ENCODE assay signal across 10 mouse cellular contexts in genomic region chr3:95686492-95687167, GRCm38 (mm10). TPM values are rescaled to one million over a fixed set of nuclear protein-coding genes. Genes with fewer than 3 reads are reported as not detected.
A peak's percentile ranks its signal among the peaks of the same experiment; 100 is the strongest.
DNase-seq lines count a peak whose midpoint lies in the region; ATAC-seq and TF ChIP-seq lines count a peak whose summit lies in the region.
"Had no signal": no experiment of that assay in that cellular context is flagged by ENCODE, and none has a peak within 500 bp of the region (broad histone marks: within the 10 kb centered on the region; RNA-seq: fewer than 3 reads in every experiment).

No protein-coding gene starts in this region.

- H3K4me1 ChIP-seq in kidney, postnatal 0 days (replicated peaks; ENCODE audit: insufficient read depth, low read length): peaks cover 37% of the 10 kb centered on the region
- H3K4me1 ChIP-seq in forebrain, embryonic 12.5 days: peaks cover 18% of the 10 kb centered on the region
- peaks cover 13% of the 10 kb centered on the region for H3K4me1 ChIP-seq in hindbrain, embryonic 14.5 days (replicated peaks; ENCODE audit: control insufficient read depth, insufficient read depth, low read length)
- H3K4me1 ChIP-seq in midbrain, embryonic 15.5 days: peaks cover 15% of the 10 kb centered on the region

- WGBS in kidney, postnatal 0 days: 32% methylated on average over 10 of the region's 10 CpGs
- 40% methylated on average over 9 of the region's 10 CpGs for WGBS in forebrain, embryonic 12.5 days
- WGBS in hindbrain, embryonic 14.5 days: 54% methylated on average over 8 of the region's 10 CpGs
- 44% methylated on average over 10 of the region's 10 CpGs for WGBS in midbrain, embryonic 15.5 days

- no peaks in the 10 kb centered on the region for H3K9me3 ChIP-seq in kidney, postnatal 0 days (replicated peaks; ENCODE audit: low read length)
- no peaks in the 10 kb centered on the region for H3K9me3 ChIP-seq in forebrain, embryonic 12.5 days
- no peaks in the 10 kb centered on the region for H3K9me3 ChIP-seq in hindbrain, embryonic 14.5 days (ENCODE audit: control insufficient read depth, low read length)
- no peaks in the 10 kb centered on the region for H3K9me3 ChIP-seq in midbrain, embryonic 15.5 days
- H3K9me3 ChIP-seq: G1E had no signal

- H3K9ac ChIP-seq in kidney, postnatal 0 days (ENCODE audit: low read depth, low read length): 0 out of 2 replicates have a peak overlapping the region, but pooled peaks have one; percentile 54
- H3K9ac ChIP-seq in forebrain, embryonic 12.5 days: no peak overlapping the region
- no peak overlapping the region for H3K9ac ChIP-seq in hindbrain, embryonic 14.5 days
- no peak overlapping the region for H3K9ac ChIP-seq in midbrain, embryonic 15.5 days

- no peak for ATAC-seq in kidney, postnatal 0 days (replicated peaks; ENCODE audit: low FRiP score, low read depth)
- ATAC-seq in forebrain, embryonic 12.5 days (ENCODE audit: low FRiP score): no peak
- 0 out of 2 replicates have a peak, but pooled peaks have one; percentile 7 for ATAC-seq in hindbrain, embryonic 14.5 days (ENCODE audit: low FRiP score)
- ATAC-seq in midbrain, embryonic 15.5 days (replicated peaks): 0 out of 2 replicates have a peak, but pooled peaks have one; percentile 2

- H3K4me3 ChIP-seq in kidney, postnatal 0 days (replicated peaks; ENCODE audit: low read depth, low read length): peak overlapping the region; percentile 42; the same call in 1 of the 2 replicates
- no peak overlapping the region for H3K4me3 ChIP-seq in forebrain, embryonic 12.5 days (replicated peaks)
- no peak overlapping the region for H3K4me3 ChIP-seq in hindbrain, embryonic 14.5 days (replicated peaks; ENCODE audit: low read length)
- H3K4me3 ChIP-seq in midbrain, embryonic 15.5 days: no peak overlapping the region

- DNase-seq in kidney, postnatal 0 days (ENCODE audit: low spot score): no peak
- DNase-seq in kidney, adult 11 months: no peak
- no peak for DNase-seq in hindbrain, embryonic 14.5 days (ENCODE audit: low spot score)
- DNase-seq in layer of hippocampus, postnatal 36 days: no peak
- no peak for DNase-seq in left cerebral cortex, adult 8-10 months (ENCODE audit: low spot score in 2 of 2)
- no peak for DNase-seq in layer of hippocampus, postnatal 14 days (ENCODE audit: low spot score in 2 of 2)

- H3K27ac ChIP-seq in kidney, postnatal 0 days: peak overlapping the region; percentile 87; the same call in 1 of the 2 replicates
- no peak overlapping the region for H3K27ac ChIP-seq in forebrain, embryonic 12.5 days
- H3K27ac ChIP-seq in hindbrain, embryonic 14.5 days: no peak overlapping the region
- no peak overlapping the region for H3K27ac ChIP-seq in midbrain, embryonic 15.5 days

- no peaks in the 10 kb centered on the region for H3K27me3 ChIP-seq in kidney, postnatal 0 days (ENCODE audit: insufficient read depth, low read length)
- peaks cover 16% of the 10 kb centered on the region for H3K27me3 ChIP-seq in forebrain, embryonic 12.5 days
- no peaks in the 10 kb centered on the region for H3K27me3 ChIP-seq in hindbrain, embryonic 14.5 days (ENCODE audit: control insufficient read depth, insufficient read depth, low read length)
- no peaks in the 10 kb centered on the region for H3K27me3 ChIP-seq in midbrain, embryonic 15.5 days (replicated peaks)

- TF ChIP-seq CTCF in kidney, postnatal 0 days (IDR thresholded peaks at IDR 0.05; ENCODE audit: low read depth): no peak

- H3K36me3 ChIP-seq in kidney, postnatal 0 days (ENCODE audit: insufficient read depth, low read length): no peaks in the 10 kb centered on the region
- no peaks in the 10 kb centered on the region for H3K36me3 ChIP-seq in forebrain, embryonic 12.5 days (replicated peaks)
- H3K36me3 ChIP-seq in hindbrain, embryonic 14.5 days (replicated peaks; ENCODE audit: control insufficient read depth, insufficient read depth): no peaks in the 10 kb centered on the region
- no peaks in the 10 kb centered on the region for H3K36me3 ChIP-seq in midbrain, embryonic 15.5 days (replicated peaks)

- H3K4me2 ChIP-seq in kidney, postnatal 0 days (ENCODE audit: low read length): peak overlapping the region; percentile 86
- H3K4me2 ChIP-seq in forebrain, embryonic 12.5 days: peak overlapping the region; percentile 75
- H3K4me2 ChIP-seq in hindbrain, embryonic 14.5 days (replicated peaks): no peak overlapping the region
- 0 out of 2 replicates have a peak overlapping the region, but pooled peaks have one; percentile 87 for H3K4me2 ChIP-seq in midbrain, embryonic 15.5 days

RNA-seq across cellular contexts. Expression of gene Adamtsl4, which starts 1.1 kb away (rescaled TPM):
- 3.6 TPM in 2 replicates for polyA plus RNA-seq in kidney, postnatal 0 days (2015; fragmentation: Nextera tagmentation; extraction: Ambion mirVana)
- 0.65 and 1.1 TPM in 2 replicates for polyA plus RNA-seq in forebrain, embryonic 12.5 days (2016; fragmentation: Nextera tagmentation; extraction: Ambion mirVana)
- 0.35 and 1.3 TPM in 2 replicates for polyA plus RNA-seq in hindbrain, embryonic 14.5 days (2014; fragmentation: Nextera tagmentation; extraction: Ambion mirVana)
- polyA plus RNA-seq in midbrain, embryonic 15.5 days (2015; fragmentation: Nextera tagmentation; extraction: Ambion mirVana): 1.0 TPM in 2 replicates
- total RNA-seq in layer of hippocampus, postnatal 36 days (2021): 1 to 10 TPM; 5.0 to 5.1 TPM
- 10 to 100 TPM in 3 of 4 experiments, 1 to 10 TPM in 1; 9.4 to 12.9 (median 11.4) TPM for total RNA-seq in left cerebral cortex, adult 8-10 months (2022)
- total RNA-seq in layer of hippocampus, postnatal 14 days (2021): 1 to 10 TPM; 3.0 to 4.1 TPM
- polyA plus RNA-seq: G1E had no signal

RNA-seq across cellular contexts. Expression of gene Mcl1, which starts 28.0 kb away (rescaled TPM):
- polyA plus RNA-seq in kidney, postnatal 0 days (2015; fragmentation: Nextera tagmentation; extraction: Ambion mirVana): 60.9 and 70.2 TPM in 2 replicates
- 69.3 and 74.0 TPM in 2 replicates for polyA plus RNA-seq in forebrain, embryonic 12.5 days (2016; fragmentation: Nextera tagmentation; extraction: Ambion mirVana)
- polyA plus RNA-seq in hindbrain, embryonic 14.5 days (2014; fragmentation: Nextera tagmentation; extraction: Ambion mirVana): 60.3 and 72.3 TPM in 2 replicates
- polyA plus RNA-seq in midbrain, embryonic 15.5 days (2015; fragmentation: Nextera tagmentation; extraction: Ambion mirVana): 47.8 and 47.9 TPM in 2 replicates
- total RNA-seq in layer of hippocampus, postnatal 36 days (2021): 10 to 100 TPM; 60.8 to 61.3 TPM
- 10 to 100 TPM; 47.2 to 59.6 (median 54.3) TPM for total RNA-seq in left cerebral cortex, adult 8-10 months (2022)
- total RNA-seq in layer of hippocampus, postnatal 14 days (2021): 10 to 100 TPM; 64.6 to 65.1 TPM

RNA-seq across cellular contexts. Expression of gene Ecm1, which starts 52.7 kb away (rescaled TPM):
- polyA plus RNA-seq in kidney, postnatal 0 days (2015; fragmentation: Nextera tagmentation; extraction: Ambion mirVana): 173 and 178 TPM in 2 replicates
- 13.2 and 14.5 TPM in 2 replicates for polyA plus RNA-seq in forebrain, embryonic 12.5 days (2016; fragmentation: Nextera tagmentation; extraction: Ambion mirVana)
- polyA plus RNA-seq in hindbrain, embryonic 14.5 days (2014; fragmentation: Nextera tagmentation; extraction: Ambion mirVana): 11.1 and 12.5 TPM in 2 replicates
- polyA plus RNA-seq in midbrain, embryonic 15.5 days (2015; fragmentation: Nextera tagmentation; extraction: Ambion mirVana): 11.3 and 12.3 TPM in 2 replicates
- total RNA-seq in layer of hippocampus, postnatal 36 days (2021): 10 to 100 TPM in 1 of 2 experiments, 1 to 10 TPM in 1; 8.4 to 10.5 TPM
- 10 to 100 TPM; 10.2 to 13.3 (median 11.7) TPM for total RNA-seq in left cerebral cortex, adult 8-10 months (2022)
- total RNA-seq in layer of hippocampus, postnatal 14 days (2021): 10 to 100 TPM; 12.2 to 13.7 TPM
- total RNA-seq: common myeloid progenitor, adult 5-6 weeks had no signal

Comparison
In these comparisons a context has a peak if more than half of its experiments do, and no peak if none do; other contexts are left out.
1. ATAC-seq: peak in hindbrain, embryonic 14.5 days (single experiment) and midbrain, embryonic 15.5 days (single experiment); none in kidney, postnatal 0 days (single experiment) and forebrain, embryonic 12.5 days (single experiment).
2. RNA of gene Ecm1, which starts 52.7 kb away (polyA plus RNA-seq): 173 to 178 TPM in kidney, postnatal 0 days; 13.2 to 14.5 TPM in forebrain, embryonic 12.5 days, 11.3 to 12.3 TPM in midbrain, embryonic 15.5 days and 11.1 to 12.5 TPM in hindbrain, embryonic 14.5 days; every median in the first group is over 10 times any median in the second.